In genomic region chr1:34116444-34116843, GRCm38 (mm10) we compare ENCODE assay signal across 16 mouse cellular contexts.
DNase-seq lines count a peak whose midpoint lies in the region; ATAC-seq and TF ChIP-seq lines count a peak whose summit lies in the region.
"Had no signal": no experiment of that assay in that cellular context is flagged by ENCODE, and none has a peak within 500 bp of the region (broad histone marks: within the 10 kb centered on the region; RNA-seq: fewer than 3 reads in every experiment).

No protein-coding gene starts in this region.

- 34% methylated on average over 11 of the region's 11 CpGs for WGBS in heart, embryonic 16.5 days
- 62% methylated on average over 11 of the region's 11 CpGs for WGBS in heart, adult 2 months
- WGBS in limb, embryonic 12.5 days = 73% methylated on average over 11 of the region's 11 CpGs
- 83% methylated on average over 11 of the region's 11 CpGs for WGBS in limb, embryonic 10.5 days
- WGBS in stomach, postnatal 0 days = 53% methylated on average over 11 of the region's 11 CpGs

- peaks cover 2% of the 10 kb centered on the region; the same call in 1 of the 2 replicates for H3K36me3 ChIP-seq in heart, embryonic 16.5 days (ENCODE audit: control insufficient read depth, insufficient read depth)
- no peaks in the 10 kb centered on the region; the same call in 1 of the 2 replicates for H3K36me3 ChIP-seq in heart, adult 2 months (ENCODE audit: control insufficient read depth, insufficient read depth, low read length)
- H3K36me3 ChIP-seq in limb, embryonic 12.5 days = 0 out of 2 replicates have a peak, but pooled peaks cover 4% of the 10 kb centered on the region
- H3K36me3 ChIP-seq in limb, embryonic 10.5 days = no peaks in the 10 kb centered on the region
- H3K36me3 ChIP-seq in stomach, postnatal 0 days (ENCODE audit: control insufficient read depth, insufficient read depth, low read length) = no peaks in the 10 kb centered on the region
- H3K36me3 ChIP-seq: embryonic facial prominence, embryonic 15.5 days; forebrain, embryonic 10.5 days; neural tube, embryonic 12.5 days had no signal

- no peaks in the 10 kb centered on the region; the same call in 1 of the 2 replicates for H3K79me2 ChIP-seq in heart, adult 2 months (replicated peaks; ENCODE audit: control insufficient read depth, insufficient read depth, low read length)

- H3K27ac ChIP-seq in heart, embryonic 16.5 days (ENCODE audit: low read length) = peak overlapping the region; percentile 54; the same call in 1 of the 2 replicates
- H3K27ac ChIP-seq in heart, adult 2 months = no peak overlapping the region
- H3K27ac ChIP-seq in limb, embryonic 12.5 days = peak overlapping the region; percentile 54
- H3K27ac ChIP-seq in limb, embryonic 10.5 days = no peak overlapping the region
- no peak overlapping the region for H3K27ac ChIP-seq in stomach, postnatal 0 days (replicated peaks)
- H3K27ac ChIP-seq: embryonic facial prominence, embryonic 15.5 days; forebrain, embryonic 10.5 days; neural tube, embryonic 12.5 days had no signal

- ATAC-seq in heart, embryonic 16.5 days (replicated peaks; ENCODE audit: extremely low read depth, insufficient read depth, low FRiP score) = 0 out of 2 replicates have a peak, but pooled peaks have one; percentile 45
- ATAC-seq in limb, embryonic 12.5 days (ENCODE audit: insufficient number of reproducible peaks, insufficient read depth, low FRiP score, low TSS enrichment, low read depth) = no peak
- peak; percentile 57; the same call in 1 of the 2 replicates for ATAC-seq in stomach, postnatal 0 days (ENCODE audit: low FRiP score, low TSS enrichment)
- no peak for ATAC-seq in granulocyte monocyte progenitor cell, adult 5-6 weeks (replicated peaks; ENCODE audit: poor library complexity, severe bottlenecking)

- no peaks in the 10 kb centered on the region for H3K27me3 ChIP-seq in heart, embryonic 16.5 days (ENCODE audit: control insufficient read depth, insufficient read depth, low read length)
- no peaks in the 10 kb centered on the region for H3K27me3 ChIP-seq in heart, adult 2 months (ENCODE audit: control insufficient read depth, insufficient read depth, low read length)
- no peaks in the 10 kb centered on the region for H3K27me3 ChIP-seq in limb, embryonic 12.5 days
- H3K27me3 ChIP-seq in limb, embryonic 10.5 days (ENCODE audit: low read depth, poor library complexity, severe bottlenecking) = no peaks in the 10 kb centered on the region
- H3K27me3 ChIP-seq in stomach, postnatal 0 days (ENCODE audit: control insufficient read depth, insufficient read depth, low read length) = no peaks in the 10 kb centered on the region
- H3K27me3 ChIP-seq: embryonic facial prominence, embryonic 15.5 days; neural tube, embryonic 12.5 days had no signal

- no peak for TF ChIP-seq EP300 in heart, adult 2 months (IDR thresholded peaks at IDR 0.05; ENCODE audit: insufficient read depth, low read depth, low read length)
- TF ChIP-seq EP300 in stomach, postnatal 0 days (optimal IDR thresholded peaks at IDR 0.05) = no peak

- no peaks in the 10 kb centered on the region for H3K9me3 ChIP-seq in heart, embryonic 16.5 days (replicated peaks; ENCODE audit: control insufficient read depth, low read length)
- no peaks in the 10 kb centered on the region for H3K9me3 ChIP-seq in limb, embryonic 12.5 days
- no peaks in the 10 kb centered on the region for H3K9me3 ChIP-seq in limb, embryonic 10.5 days (replicated peaks)
- H3K9me3 ChIP-seq in stomach, postnatal 0 days (ENCODE audit: control insufficient read depth, low read length) = no peaks in the 10 kb centered on the region
- H3K9me3 ChIP-seq: embryonic facial prominence, embryonic 15.5 days; forebrain, embryonic 10.5 days; neural tube, embryonic 12.5 days had no signal

- DNase-seq in heart, adult 2 months = no peak
- no peak for DNase-seq in limb, embryonic 10.5 days (ENCODE audit: low spot score)
- peak; percentile 81 for DNase-seq in ZHBTc4 (ENCODE audit: low read depth, low spot score)
- peak; percentile 39 for DNase-seq in stomach, postnatal 0 days (ENCODE audit: low spot score)
- DNase-seq: adrenal gland, adult 2 months; cerebellum, postnatal 14 days; embryo, embryonic 11 days; gastrocnemius, postnatal 10 days; lung, adult 18-20 months; thymus, adult 2 months had no signal

- no peak overlapping the region for H3K4me3 ChIP-seq in heart, embryonic 16.5 days (ENCODE audit: low read length)
- no peak overlapping the region for H3K4me3 ChIP-seq in heart, adult 2 months
- H3K4me3 ChIP-seq in limb, embryonic 12.5 days (replicated peaks) = no peak overlapping the region
- H3K4me3 ChIP-seq in limb, embryonic 10.5 days = no peak overlapping the region
- no peak overlapping the region for H3K4me3 ChIP-seq in stomach, postnatal 0 days (ENCODE audit: low read depth, low read length)
- H3K4me3 ChIP-seq: embryonic facial prominence, embryonic 15.5 days; forebrain, embryonic 10.5 days; neural tube, embryonic 12.5 days had no signal

- TF ChIP-seq POLR2A in heart, adult 2 months (IDR thresholded peaks at IDR 0.05; ENCODE audit: insufficient read depth, low read depth, low read length) = no peak

- peaks cover 29% of the 10 kb centered on the region for H3K4me1 ChIP-seq in heart, embryonic 16.5 days (ENCODE audit: control insufficient read depth, insufficient read depth, low read length)
- peaks cover 1% of the 10 kb centered on the region; the same call in 1 of the 2 replicates for H3K4me1 ChIP-seq in heart, adult 2 months (ENCODE audit: control insufficient read depth, insufficient read depth, low read length)
- peaks cover 14% of the 10 kb centered on the region; the same call in 1 of the 2 replicates for H3K4me1 ChIP-seq in limb, embryonic 12.5 days (replicated peaks)
- peaks cover 9% of the 10 kb centered on the region for H3K4me1 ChIP-seq in limb, embryonic 10.5 days
- H3K4me1 ChIP-seq in stomach, postnatal 0 days (replicated peaks; ENCODE audit: control insufficient read depth, insufficient read depth) = no peaks in the 10 kb centered on the region
- H3K4me1 ChIP-seq: forebrain, embryonic 10.5 days had no signal

- intact Hi-C loops in heart, adult 2 months (cut with DNase I) = loop anchor here (2.0 kb wide), 1 partner anchor 56 kb away; no protein-coding TSS in a partner anchor

- H3K9ac ChIP-seq in heart, embryonic 16.5 days (ENCODE audit: low read length) = no peak overlapping the region
- no peak overlapping the region for H3K9ac ChIP-seq in heart, adult 2 months (ENCODE audit: low read depth, low read length)
- H3K9ac ChIP-seq in limb, embryonic 12.5 days (replicated peaks) = no peak overlapping the region
- H3K9ac ChIP-seq in stomach, postnatal 0 days (ENCODE audit: low read length) = no peak overlapping the region
- H3K9ac ChIP-seq: embryonic facial prominence, embryonic 15.5 days; neural tube, embryonic 12.5 days had no signal

- H3K4me2 ChIP-seq in heart, embryonic 16.5 days (ENCODE audit: low read depth, low read length) = peak overlapping the region; percentile 29
- H3K4me2 ChIP-seq in limb, embryonic 12.5 days = no peak overlapping the region
- H3K4me2 ChIP-seq in stomach, postnatal 0 days (replicated peaks; ENCODE audit: low read depth) = no peak overlapping the region
- H3K4me2 ChIP-seq: embryonic facial prominence, embryonic 15.5 days; neural tube, embryonic 12.5 days had no signal

- TF ChIP-seq CTCF in heart, adult 2 months (IDR thresholded peaks at IDR 0.05) = no peak
- TF ChIP-seq CTCF in stomach, postnatal 0 days (IDR thresholded peaks at IDR 0.05; ENCODE audit: low read depth) = no peak

Comparison
In these comparisons a context has a peak if more than half of its experiments do, and no peak if none do; other contexts are left out.
1. H3K27ac ChIP-seq: peak in heart, embryonic 16.5 days (single experiment) and limb, embryonic 12.5 days (single experiment); none in heart, adult 2 months (single experiment), limb, embryonic 10.5 days (single experiment) and stomach, postnatal 0 days (single experiment).
2. ATAC-seq: peak in heart, embryonic 16.5 days (single experiment) and stomach, postnatal 0 days (single experiment); none in limb, embryonic 12.5 days (single experiment) and granulocyte monocyte progenitor cell, adult 5-6 weeks (single experiment).
3. DNase-seq: peak in ZHBTc4 (single experiment) and stomach, postnatal 0 days (single experiment); none in heart, adult 2 months (0 of 2) and limb, embryonic 10.5 days (single experiment).